Mouse (Mus musculus) kidney, embryonic 15.5 days (tissue): ENCODE data around the gene Adamts4. TPM values are rescaled to one million over a fixed set of nuclear protein-coding genes. Genes with fewer than 3 reads are reported as not detected.

Experiments used
- ATAC-seq: fragments of 200-750 bp; cut with Nextera tagmentation; replicated peaks from 2 replicates; pipeline ENCODE4 v1.8.0; 2017; ENCODE audit warnings: moderate TSS enrichment; ENCODE audit not compliant: low FRiP score
- H3K27ac ChIP-seq: fragments of 300-500 bp; sonication (generic); 2 replicates; pipeline ENCODE4 v1.5.1; 2015; ENCODE audit warnings: mild to moderate bottlenecking, inconsistent platforms
- H3K27me3 ChIP-seq: fragments of 300-500 bp; sonication (generic); 2 replicates; pipeline ENCODE4 v1.6.1; 2015; ENCODE audit warnings: inconsistent platforms
- H3K36me3 ChIP-seq: fragments of 300-500 bp; sonication (generic); 2 replicates; pipeline ENCODE4 v1.6.1; 2015; ENCODE audit warnings: inconsistent platforms
- H3K4me1 ChIP-seq: fragments of 300-500 bp; sonication (generic); 2 replicates; pipeline ENCODE4 v1.6.1; 2015; ENCODE audit warnings: inconsistent platforms
- H3K4me2 ChIP-seq: fragments of 300-500 bp; sonication (generic); 2 replicates; pipeline ENCODE4 v1.6.1; 2015; ENCODE audit warnings: moderate library complexity, mild to moderate bottlenecking, inconsistent platforms
- H3K4me3 ChIP-seq: fragments of 300-500 bp; sonication (generic); replicated peaks from 2 replicates; pipeline ENCODE4 v1.5.1; 2015; ENCODE audit warnings: mild to moderate bottlenecking, inconsistent platforms
- H3K9ac ChIP-seq: fragments of 300-500 bp; sonication (generic); 2 replicates; pipeline ENCODE4 v1.6.1; 2015; ENCODE audit warnings: mild to moderate bottlenecking, inconsistent platforms
- H3K9me3 ChIP-seq: fragments of 300-500 bp; sonication (generic); replicated peaks from 2 replicates; pipeline ENCODE4 v1.6.1; 2016; ENCODE audit warnings: inconsistent platforms
- WGBS: fragments of 180-500 bp; shearing (Covaris S2); methylation state at CpG from one replicate; pipeline ENCODE4 v1.1.7; 2015; ENCODE audit warnings: mixed read lengths; 5-methylcytosine and 5-hydroxymethylcytosine counted together
- polyA plus RNA-seq: library from polyadenylated mRNA; unstranded; fragments of >200 nt; fragmentation: Nextera tagmentation; extraction: Ambion mirVana; gene quantifications from 2 replicates; pipeline ENCODE4 v1.2.1, GENCODE M21; 2015

Adamts4 gene
- polyA plus RNA-seq, 1 experiment from 2014 or later, result 11.6 TPM

DNA sequence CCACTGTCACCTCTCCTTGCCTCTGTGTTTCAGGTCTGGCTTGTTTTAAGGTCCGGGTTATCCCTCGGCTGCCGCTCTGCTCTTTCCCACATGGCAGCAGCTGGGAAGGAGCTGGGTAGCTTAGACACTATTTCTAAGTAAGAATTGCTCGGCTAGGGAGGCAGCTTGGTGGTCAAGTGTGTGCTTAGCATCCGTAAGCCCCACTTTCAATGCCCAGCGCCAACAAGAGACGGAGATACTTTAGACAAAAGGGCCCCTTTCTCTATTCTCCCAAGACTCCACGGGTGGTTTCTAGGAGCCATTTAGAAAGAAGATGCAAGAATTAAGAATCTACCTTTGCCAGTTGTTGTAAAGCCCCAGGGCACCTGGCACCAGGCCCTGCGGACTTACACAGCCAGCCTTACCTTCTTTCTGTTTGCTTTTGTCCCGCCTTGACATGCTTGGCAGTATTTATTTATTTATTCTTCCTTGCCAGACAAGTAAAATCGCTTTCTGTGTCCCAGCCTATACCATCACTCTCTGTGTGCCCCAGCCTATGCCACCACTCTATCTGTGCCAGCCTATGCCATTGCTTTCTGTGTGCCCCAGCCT, 25.0 kb downstream of the Adamts4 start:
- Histone ChIP-seq H3K36me3 (peaks cover 77% of the 10 kb centered on the region), H3K27ac (no peak overlapping the region), H3K4me2 (no peak overlapping the region), H3K4me3 (no peak overlapping the region), H3K9ac (no peak overlapping the region), H3K4me1 (peaks cover 28% of the 10 kb centered on the region), H3K9me3 (no peaks in the 10 kb centered on the region), H3K27me3 (no peaks in the 10 kb centered on the region)
- ATAC-seq, result no peak
- 90% methylated on average over 11 of the region's 11 CpGs for WGBS

DNA sequence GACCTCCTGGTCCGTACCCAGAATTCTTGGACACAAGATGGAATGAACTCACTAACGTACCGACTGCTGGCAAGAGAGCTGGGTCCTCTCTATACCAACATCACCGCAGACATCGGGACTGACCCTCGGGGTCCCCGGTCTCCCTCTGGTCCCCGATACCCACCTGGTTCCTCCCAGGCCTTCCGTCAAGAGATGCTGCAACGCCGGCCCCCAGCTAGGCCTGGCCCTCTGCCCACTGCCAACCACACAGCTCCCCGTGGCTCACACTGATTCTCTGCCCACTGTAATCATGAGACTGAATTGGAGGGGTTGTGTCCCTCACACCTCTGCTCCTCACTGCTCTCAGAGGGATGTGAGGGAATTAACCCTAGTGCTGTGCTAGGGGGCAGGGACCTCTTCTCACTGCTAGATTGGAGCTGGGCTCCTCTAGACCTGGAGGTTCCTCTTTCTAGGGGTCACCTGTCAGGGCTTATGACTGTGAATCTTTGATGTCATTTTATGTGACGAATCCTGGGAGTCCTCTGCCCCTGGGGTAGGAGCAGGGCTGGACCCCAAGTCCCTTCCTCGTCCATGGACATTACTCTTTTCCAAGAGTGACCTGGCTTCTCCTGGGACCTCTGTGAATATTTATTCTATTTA, 26.0 kb downstream of the Adamts4 start:
- no peaks in the 10 kb centered on the region for H3K27me3 ChIP-seq
- 0 out of 2 replicates have a peak overlapping the region, but pooled peaks have one; percentile 22 for H3K27ac ChIP-seq
- no peak overlapping the region for H3K4me2 ChIP-seq
- H3K36me3 ChIP-seq, result peaks cover 77% of the 10 kb centered on the region
- no peak overlapping the region for H3K9ac ChIP-seq
- H3K4me1 ChIP-seq, result peaks cover 24% of the 10 kb centered on the region
- ATAC-seq, result no peak
- no peaks in the 10 kb centered on the region for H3K9me3 ChIP-seq
- WGBS, result 89% methylated on average over 14 of the region's 14 CpGs
- H3K4me3 ChIP-seq, result no peak overlapping the region

DNA sequence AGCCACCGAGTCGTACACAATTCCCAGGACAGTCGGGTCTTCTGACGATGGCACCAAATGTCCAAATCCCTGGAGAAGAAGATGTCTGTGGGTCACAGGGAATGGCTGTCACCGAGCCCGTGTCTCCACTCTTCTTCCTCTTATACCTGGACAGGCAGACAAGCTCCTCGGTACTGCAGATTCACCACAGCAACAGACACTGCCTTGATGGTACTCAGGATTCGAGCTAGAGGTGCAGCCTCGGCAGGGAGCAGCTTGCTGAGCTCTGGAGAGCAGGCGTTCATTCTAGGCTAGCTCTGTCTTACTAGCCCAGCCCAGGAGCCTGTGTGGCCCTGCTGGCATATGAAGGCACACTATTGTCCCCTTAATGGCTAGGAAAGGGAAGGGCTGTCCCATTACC, 27.5 kb downstream of the Adamts4 start:
- WGBS, result 89% methylated on average over 10 of the region's 10 CpGs
- no peak for ATAC-seq
- H3K9me3 ChIP-seq, result no peaks in the 10 kb centered on the region
- H3K4me3 ChIP-seq, result no peak overlapping the region
- peaks cover 74% of the 10 kb centered on the region for H3K36me3 ChIP-seq
- no peak overlapping the region for H3K27ac ChIP-seq
- H3K4me2 ChIP-seq, result no peak overlapping the region
- H3K9ac ChIP-seq, result no peak overlapping the region
- no peaks in the 10 kb centered on the region for H3K27me3 ChIP-seq
- H3K4me1 ChIP-seq, result peaks cover 23% of the 10 kb centered on the region

DNA sequence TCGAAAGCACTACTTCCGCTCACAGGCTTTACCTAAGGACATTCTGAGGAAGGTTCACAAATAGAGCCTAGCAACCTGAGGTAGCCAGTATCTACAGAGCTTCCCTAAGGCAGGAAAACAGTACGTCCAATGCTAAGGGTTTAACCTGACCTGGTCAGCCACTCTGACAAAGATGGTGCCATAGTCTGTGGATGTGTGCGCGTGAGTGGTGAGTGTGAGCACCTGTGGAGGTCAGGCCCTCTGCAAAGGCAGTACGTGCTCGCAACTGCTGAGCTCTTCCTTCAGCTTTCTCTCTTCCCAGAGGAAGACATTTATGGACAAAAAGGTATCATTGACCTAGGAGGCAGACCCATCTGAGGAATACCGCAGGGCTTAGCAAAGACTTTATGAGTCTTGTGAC, 28.2 kb downstream of the Adamts4 start:
- no peaks in the 10 kb centered on the region for H3K27me3 ChIP-seq
- H3K9ac ChIP-seq, result no peak overlapping the region
- WGBS, result 93% methylated on average over 8 of the region's 8 CpGs
- H3K4me3 ChIP-seq, result no peak overlapping the region
- no peak for ATAC-seq
- peaks cover 23% of the 10 kb centered on the region for H3K4me1 ChIP-seq
- no peaks in the 10 kb centered on the region for H3K9me3 ChIP-seq
- no peak overlapping the region for H3K27ac ChIP-seq
- H3K36me3 ChIP-seq, result peaks cover 74% of the 10 kb centered on the region
- no peak overlapping the region for H3K4me2 ChIP-seq

DNA sequence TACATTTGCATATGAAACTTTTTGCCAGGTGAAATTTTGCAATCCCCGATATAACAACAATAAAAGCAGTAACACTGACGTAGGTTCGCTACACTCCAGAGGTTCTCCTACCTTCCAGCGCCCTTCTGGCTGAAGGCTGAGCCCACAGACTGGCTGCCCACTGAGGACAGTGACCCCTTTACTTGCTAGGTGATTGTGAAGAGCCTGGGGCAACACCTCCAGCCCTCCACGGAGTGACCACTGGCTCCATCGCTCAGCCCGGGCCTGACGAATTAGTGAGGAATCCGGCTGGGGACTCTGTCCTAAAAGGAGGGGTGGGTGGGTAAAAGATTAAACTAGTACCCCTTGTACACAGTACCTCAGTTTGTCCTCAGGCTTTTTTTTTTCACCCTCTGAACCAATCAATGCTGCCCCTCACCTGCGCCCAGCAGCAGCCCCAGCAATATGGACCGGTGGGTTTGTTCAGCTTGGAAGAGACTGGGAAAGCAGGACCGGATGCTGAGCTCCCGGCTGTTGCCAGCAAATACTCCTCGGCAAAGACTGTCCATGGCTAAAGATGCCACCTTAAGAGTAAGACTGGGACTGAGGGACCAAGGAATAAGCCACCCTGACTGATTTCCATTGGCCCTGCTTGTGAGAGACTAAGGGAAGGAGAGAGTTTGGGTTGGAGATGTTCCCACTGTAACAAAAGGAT, 28.9 kb downstream of the Adamts4 start:
- Histone ChIP-seq H3K9ac (no peak overlapping the region), H3K4me2 (peak overlapping the region; percentile 80; the same call in 1 of the 2 replicates), H3K27me3 (no peaks in the 10 kb centered on the region), H3K36me3 (peaks cover 74% of the 10 kb centered on the region), H3K4me3 (peak overlapping the region; percentile 63; the same call in 1 of the 2 replicates), H3K27ac (no peak overlapping the region), H3K9me3 (no peaks in the 10 kb centered on the region), H3K4me1 (peaks cover 23% of the 10 kb centered on the region)
- WGBS, result 89% methylated on average over 14 of the region's 14 CpGs
- ATAC-seq, result no peak

DNA sequence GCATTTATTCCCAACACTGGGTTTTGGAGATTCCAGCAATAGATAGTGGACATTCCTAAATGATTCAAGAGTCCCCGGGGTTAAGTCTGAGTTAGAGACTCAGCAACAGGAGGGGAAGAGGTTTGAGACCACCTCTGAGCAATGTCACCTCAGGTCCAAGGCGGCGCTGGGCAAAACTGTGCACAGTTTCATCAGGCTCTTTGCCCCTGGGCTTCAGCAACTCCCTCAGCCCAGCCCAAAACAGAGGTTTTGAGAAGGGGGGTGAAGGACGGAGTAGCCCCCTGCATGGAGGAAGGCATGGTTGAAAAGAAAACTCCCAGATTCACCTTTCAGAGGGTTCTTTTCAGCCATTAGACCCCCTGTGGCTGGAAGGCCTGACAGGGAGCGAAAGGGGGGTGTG, 29.5 kb downstream of the Adamts4 start:
- peaks cover 74% of the 10 kb centered on the region for H3K36me3 ChIP-seq

DNA sequence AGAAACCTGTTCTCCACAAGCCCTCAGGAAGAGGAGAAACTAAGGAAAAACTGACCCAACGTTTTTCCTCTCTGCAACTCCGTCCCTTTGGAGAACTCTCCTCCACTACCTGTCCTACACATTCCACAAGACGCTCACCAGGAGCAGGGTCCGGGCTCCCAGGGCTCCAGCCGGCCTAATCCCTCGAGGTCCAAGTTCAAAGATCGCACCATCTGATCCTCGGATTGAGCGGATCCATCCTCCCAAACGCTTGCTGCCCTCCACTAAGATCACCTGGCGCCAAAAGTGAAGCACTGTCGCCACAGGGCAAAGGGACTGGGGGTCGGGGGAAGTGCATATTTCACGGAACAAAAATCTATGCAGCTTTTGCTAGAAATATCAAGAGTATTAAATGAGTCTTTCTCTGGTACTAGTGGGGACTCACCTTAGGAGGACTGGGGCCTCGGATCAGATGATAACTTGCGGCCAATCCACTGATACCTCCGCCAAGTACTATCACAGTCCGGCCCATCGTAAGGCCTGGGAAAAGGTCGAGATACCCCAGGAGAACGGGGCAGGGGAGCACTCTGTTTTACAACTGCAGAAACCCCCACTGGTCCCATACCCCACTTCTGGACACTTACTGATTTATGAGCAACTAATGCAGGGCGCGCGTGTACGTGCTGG, 30.2 kb downstream of the Adamts4 start:
- Histone ChIP-seq H3K27me3 (no peaks in the 10 kb centered on the region), H3K9me3 (no peaks in the 10 kb centered on the region), H3K4me1 (peaks cover 27% of the 10 kb centered on the region), H3K4me2 (peak overlapping the region; percentile 80), H3K36me3 (peaks cover 74% of the 10 kb centered on the region), H3K27ac (peak overlapping the region; percentile 74), H3K9ac (peak overlapping the region; percentile 77), H3K4me3 (peak overlapping the region; percentile 63)
- WGBS, result 1% methylated on average over 25 of the region's 25 CpGs
- peak; percentile 32 for ATAC-seq

More for the DNA sequence above, 29.5 kb downstream of the Adamts4 start:
- Histone ChIP-seq H3K4me3 (peak overlapping the region; percentile 63), H3K27ac (0 out of 2 replicates have a peak overlapping the region, but pooled peaks have one; percentile 74), H3K27me3 (no peaks in the 10 kb centered on the region), H3K9me3 (no peaks in the 10 kb centered on the region), H3K4me2 (peak overlapping the region; percentile 80), H3K9ac (peak overlapping the region; percentile 77), H3K4me1 (peaks cover 23% of the 10 kb centered on the region)
- no peak for ATAC-seq
- 72% methylated on average over 5 of the region's 5 CpGs for WGBS

DNA sequence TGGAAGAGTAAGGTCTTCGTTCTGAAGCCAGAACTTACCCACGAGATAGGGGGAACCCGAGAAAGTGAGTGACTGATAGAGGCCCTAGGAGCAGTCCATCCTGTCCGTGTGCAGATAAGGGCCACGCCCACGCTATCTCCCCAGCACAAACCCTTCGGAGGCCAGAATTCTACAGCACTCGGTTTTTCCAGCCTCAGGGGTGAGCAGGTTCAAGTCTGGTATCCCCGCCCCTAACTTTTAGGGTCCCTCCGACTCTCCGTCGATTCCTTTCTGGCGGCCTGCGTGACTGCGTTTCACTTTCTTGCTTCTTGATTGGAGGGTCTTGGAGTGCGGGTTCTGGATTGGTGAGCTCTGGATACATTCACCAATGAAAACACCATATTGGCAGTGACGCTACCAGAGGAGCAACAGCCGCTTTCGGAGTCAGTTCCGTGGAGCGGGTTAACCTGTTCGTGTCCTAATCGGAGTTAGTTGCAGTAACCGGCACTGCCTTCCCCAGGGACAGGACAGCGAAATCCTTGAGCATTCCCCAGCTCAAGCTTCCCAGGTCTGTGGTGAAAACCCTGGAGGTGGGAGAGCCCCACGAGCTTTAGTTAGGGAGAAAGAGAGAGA, 30.8 kb downstream of the Adamts4 start, which contains the start of gene Ppox:
Ppox (minus strand) TSS at position 271 of the 612 bp plus-strand sequence.
- Histone ChIP-seq H3K4me1 (peaks cover 33% of the 10 kb centered on the region), H3K4me2 (peak within 1 kb of the TSS; percentile 80), H3K36me3 (peaks cover 74% of the 10 kb centered on the region), H3K9me3 (no peaks in the 10 kb centered on the region), H3K4me3 (peak within 1 kb of the TSS; percentile 63), H3K9ac (peak within 1 kb of the TSS; percentile 77), H3K27ac (peak within 1 kb of the TSS; percentile 87), H3K27me3 (no peaks in the 10 kb centered on the region)
- ATAC-seq, result peak; percentile 97
- under 1% methylated on average over 26 of the region's 26 CpGs for WGBS

DNA sequence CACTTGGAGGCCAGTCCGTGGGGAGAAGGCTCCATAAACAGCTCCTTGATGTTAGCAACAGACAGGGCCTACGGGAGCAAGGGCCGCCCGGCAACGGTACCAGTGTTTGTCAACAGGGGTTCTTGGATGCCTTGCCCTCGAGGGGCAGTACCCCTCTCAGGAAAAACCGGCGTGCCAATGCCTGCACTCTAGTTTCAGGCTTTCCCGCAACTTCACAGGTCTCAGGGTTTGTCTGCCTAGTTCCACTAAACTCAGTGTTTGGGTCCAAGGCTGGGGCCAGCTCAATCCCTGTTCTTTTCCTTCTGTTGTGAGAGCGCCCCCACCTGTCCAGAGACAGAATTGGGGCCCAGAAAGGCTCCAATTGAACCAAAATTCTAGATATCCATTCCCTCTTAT, 31.3 kb downstream of the Adamts4 start:
- peak overlapping the region; percentile 47 for H3K9ac ChIP-seq
- peaks cover 38% of the 10 kb centered on the region for H3K4me1 ChIP-seq
- ATAC-seq, result peak; percentile 38
- 2% methylated on average over 10 of the region's 10 CpGs for WGBS
- H3K4me3 ChIP-seq, result peak overlapping the region; percentile 63
- peaks cover 74% of the 10 kb centered on the region for H3K36me3 ChIP-seq
- peak overlapping the region; percentile 80 for H3K4me2 ChIP-seq
- H3K27me3 ChIP-seq, result no peaks in the 10 kb centered on the region
- H3K9me3 ChIP-seq, result no peaks in the 10 kb centered on the region
- peak overlapping the region; percentile 87 for H3K27ac ChIP-seq

DNA sequence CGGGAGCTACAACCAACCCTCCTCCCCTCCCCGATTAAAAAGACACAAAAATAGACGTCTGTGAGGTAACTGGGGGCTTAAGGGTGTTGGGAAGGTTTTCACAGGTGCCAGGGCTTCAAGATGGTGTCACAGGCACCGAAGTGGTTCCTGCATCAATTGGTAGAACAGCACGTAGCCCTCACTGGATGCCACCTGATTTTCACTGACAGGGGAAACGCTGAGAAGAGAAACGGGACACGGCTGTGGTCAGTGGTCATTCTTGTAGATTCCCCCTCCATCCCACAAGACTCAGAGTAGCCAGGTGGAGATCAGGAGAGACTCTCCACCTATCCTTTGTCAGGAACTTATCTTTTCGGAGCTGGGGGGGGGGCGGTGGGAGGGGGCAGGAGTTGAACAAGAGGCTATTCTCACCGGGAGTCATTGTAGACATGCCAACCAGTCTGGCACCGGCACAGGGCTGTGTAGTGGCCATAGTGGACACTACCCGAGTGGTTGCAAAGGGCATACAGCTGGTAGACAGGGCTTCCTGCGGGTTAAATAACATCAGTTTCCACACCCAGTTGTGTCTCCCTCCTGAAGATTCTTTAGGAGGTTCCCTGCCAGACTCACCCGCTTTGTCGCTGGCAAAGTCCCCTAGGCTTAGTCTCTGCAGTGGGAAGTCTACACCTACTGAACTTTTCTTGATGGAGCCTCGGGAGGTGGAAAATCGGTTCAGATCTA, 32.0 kb downstream of the Adamts4 start:
- Histone ChIP-seq H3K36me3 (peaks cover 68% of the 10 kb centered on the region), H3K9ac (peak overlapping the region; percentile 47), H3K9me3 (no peaks in the 10 kb centered on the region), H3K4me2 (peak overlapping the region; percentile 80), H3K27me3 (no peaks in the 10 kb centered on the region), H3K4me3 (peak overlapping the region; percentile 63), H3K4me1 (peaks cover 45% of the 10 kb centered on the region), H3K27ac (peak overlapping the region; percentile 87)
- no peak for ATAC-seq
- 80% methylated on average over 18 of the region's 18 CpGs for WGBS
